Mouse (Mus musculus) layer of hippocampus, adult 2 months (tissue): ENCODE measurements around the gene Fcgr3. TPM values are rescaled to one million over a fixed set of nuclear protein-coding genes. Genes with fewer than 3 reads are reported as not detected.
"Not testable (repeated sequence)": the region's sequence is repeated elsewhere in the genome, so short reads cannot be mapped to it uniquely, and the experiment has no call there.

Experiments used
- DNase-seq, 2 experiments: peaks; one replicate each; pipeline ENCODE4 v3.0.0; 2022; ENCODE audit warnings: low spot score in 2 of 2
- H3K27ac ChIP-seq: fragments of 200-600 bp; 2 replicates; pipeline ENCODE4 v1.8.1; 2022
- H3K4me3 ChIP-seq: fragments of 200-600 bp; 2 replicates; pipeline ENCODE4 v1.8.1; 2022; ENCODE audit warnings: mild to moderate bottlenecking
- CTCF ChIP-seq: fragments of 200-600 bp; conservative IDR thresholded peaks from 2 replicates; pipeline ENCODE4 v1.8.1; 2022; ENCODE audit warnings: antibody characterized with exemption, mild to moderate bottlenecking, moderate library complexity
- total RNA-seq, 2 experiments: library from RNA; stranded (reverse); gene quantifications; 2 replicates each; pipeline ENCODE4 v1.2.3; 2021

The Fcgr3 gene
- total RNA-seq, 2 experiments from 2014 or later, result 12.0 to 12.3 TPM

DNA sequence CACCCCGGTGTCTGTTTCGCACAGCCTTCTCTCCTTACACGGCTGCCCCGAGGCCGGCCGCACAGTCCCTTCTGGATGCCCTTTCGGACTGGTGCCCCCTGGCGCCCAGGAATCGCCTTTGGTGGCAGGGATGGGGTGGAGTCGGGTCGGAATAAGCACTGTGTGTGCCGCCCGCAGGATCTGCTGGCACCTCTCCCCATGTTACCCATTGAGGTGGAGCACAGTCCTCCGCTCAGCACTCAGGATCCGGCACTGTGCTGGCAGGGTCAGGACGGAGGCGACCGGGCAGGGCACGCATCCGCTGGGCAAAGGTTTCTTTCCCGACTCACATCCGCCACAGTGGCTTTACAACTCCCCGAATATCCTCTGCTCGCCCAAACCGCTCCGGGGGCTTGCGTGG lies 13.2 kb upstream of the Fcgr3 start:
- DNase-seq, H3K27ac ChIP-seq: not testable (repeated sequence)
- 0 out of 2 replicates have a peak, but pooled peaks have one; percentile 12 for TF ChIP-seq CTCF
- peak overlapping the region; percentile 48 for H3K4me3 ChIP-seq

DNA sequence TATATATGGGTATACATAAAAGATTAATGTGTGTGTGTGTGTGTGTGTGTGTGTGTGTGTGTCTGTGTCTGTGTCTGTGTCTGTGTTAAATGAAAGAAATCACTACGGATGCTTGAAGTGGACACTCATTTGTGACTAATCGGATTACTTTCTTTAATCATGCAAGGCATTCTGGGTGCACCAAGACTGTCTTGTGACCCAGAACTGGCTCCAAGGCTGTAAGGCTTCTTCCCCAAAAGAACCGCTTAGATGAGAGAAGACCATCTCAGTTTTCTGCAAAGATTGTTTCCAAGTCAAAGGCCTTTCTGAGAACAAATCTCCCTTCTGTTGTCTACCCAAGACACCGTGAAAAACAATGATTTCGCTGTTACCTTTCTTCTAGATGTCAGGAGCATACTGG lies 12.5 kb upstream of the Fcgr3 start:
- DNase-seq, H3K27ac ChIP-seq, H3K4me3 ChIP-seq: not testable (repeated sequence)

DNA sequence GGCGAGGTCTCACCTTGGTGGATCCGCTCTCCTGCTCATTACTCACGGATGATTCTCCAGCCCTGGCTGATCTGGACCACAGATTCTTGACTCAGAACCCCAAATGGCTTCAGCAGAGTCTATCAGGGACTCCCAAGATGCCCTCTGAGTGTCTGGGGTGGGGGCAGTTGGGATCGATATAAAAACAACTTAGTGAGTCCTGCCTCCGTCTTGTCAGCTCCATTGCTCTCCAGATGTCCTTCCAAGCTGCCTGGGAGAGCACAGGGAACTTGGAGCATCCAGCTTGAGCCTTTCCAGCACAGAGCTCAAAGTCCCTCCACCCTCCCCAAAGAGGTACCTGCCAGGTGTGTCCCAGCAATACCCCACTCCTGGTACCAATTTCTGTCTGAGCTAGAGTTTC lies 11.4 kb upstream of the Fcgr3 start:
- not testable (repeated sequence) for DNase-seq, H3K27ac ChIP-seq, H3K4me3 ChIP-seq

GRCm38 (mm10) chr1:171074283-171074682 lies 9.5 kb upstream of the Fcgr3 start:
- H3K27ac ChIP-seq, H3K4me3 ChIP-seq, DNase-seq: not testable (repeated sequence)

DNA sequence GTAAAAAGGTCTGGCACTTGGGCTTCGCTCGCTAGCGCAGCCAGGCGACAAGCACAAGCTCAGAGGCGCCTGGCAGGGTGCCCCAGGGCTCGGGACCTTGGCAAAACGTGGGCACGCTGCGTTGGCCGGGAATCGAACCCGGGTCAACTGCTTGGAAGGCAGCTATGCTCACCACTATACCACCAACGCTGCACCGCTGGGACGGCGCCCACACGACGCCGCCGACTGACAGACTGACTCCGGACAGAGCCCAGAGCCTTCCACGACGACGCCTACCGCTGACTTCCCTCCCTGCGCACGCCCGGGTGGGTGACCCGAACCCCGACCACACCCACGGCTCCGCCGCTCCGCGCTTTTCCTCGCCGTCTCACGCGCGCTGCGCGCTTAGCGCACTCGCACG lies 7.5 kb upstream of the Fcgr3 start:
- not testable (repeated sequence) for DNase-seq, H3K4me3 ChIP-seq, H3K27ac ChIP-seq

DNA sequence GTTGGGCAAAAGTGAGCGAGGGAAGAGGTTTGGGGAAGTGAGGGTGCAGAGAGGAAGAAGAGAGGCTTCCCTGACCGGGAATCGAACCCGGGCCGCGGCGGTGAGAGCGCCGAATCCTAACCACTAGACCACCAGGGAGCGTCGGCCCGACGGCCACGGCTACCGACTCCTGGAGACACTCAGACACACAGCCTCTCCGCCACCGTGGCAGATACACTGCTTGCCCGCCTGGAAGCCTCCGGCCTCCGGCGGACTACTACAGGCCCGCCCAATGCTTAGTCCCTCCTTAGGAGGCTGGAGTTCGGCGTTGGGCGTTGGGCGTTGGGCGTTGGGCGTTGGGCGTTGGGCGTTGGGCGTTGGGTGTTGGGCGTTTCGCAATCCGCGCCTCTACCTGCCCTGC lies 7.0 kb upstream of the Fcgr3 start:
- not testable (repeated sequence) for DNase-seq, H3K27ac ChIP-seq, H3K4me3 ChIP-seq

- not testable (repeated sequence) for DNase-seq, H3K4me3 ChIP-seq, H3K27ac ChIP-seq
Observed at GRCm38 (mm10) chr1:171070879-171071278, 6.1 kb upstream of the Fcgr3 start.

GRCm38 (mm10) chr1:171069508-171069907 lies 4.8 kb upstream of the Fcgr3 start:
- not testable (repeated sequence) for H3K27ac ChIP-seq, DNase-seq, H3K4me3 ChIP-seq

DNA sequence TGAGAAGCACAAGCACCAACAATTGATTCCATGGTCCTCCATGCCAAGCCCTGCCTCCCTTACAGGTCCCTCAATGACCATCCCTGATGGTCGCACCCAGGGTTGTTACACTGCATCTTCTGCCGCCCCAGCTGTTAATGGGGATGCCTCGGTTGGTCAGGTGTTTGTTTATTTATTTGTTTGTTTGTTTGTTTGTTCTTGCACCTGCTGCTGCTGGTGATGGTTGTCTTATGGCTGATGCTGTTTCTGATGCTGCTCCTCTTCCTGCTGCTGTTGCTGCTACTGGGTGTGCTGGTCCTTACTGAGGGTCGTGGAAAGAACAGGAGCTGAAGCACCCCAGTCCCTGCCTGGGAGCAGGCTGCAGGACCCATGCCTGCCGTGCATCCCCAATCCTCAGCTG lies 3.2 kb upstream of the Fcgr3 start:
- H3K4me3 ChIP-seq, DNase-seq, H3K27ac ChIP-seq: not testable (repeated sequence)

DNA sequence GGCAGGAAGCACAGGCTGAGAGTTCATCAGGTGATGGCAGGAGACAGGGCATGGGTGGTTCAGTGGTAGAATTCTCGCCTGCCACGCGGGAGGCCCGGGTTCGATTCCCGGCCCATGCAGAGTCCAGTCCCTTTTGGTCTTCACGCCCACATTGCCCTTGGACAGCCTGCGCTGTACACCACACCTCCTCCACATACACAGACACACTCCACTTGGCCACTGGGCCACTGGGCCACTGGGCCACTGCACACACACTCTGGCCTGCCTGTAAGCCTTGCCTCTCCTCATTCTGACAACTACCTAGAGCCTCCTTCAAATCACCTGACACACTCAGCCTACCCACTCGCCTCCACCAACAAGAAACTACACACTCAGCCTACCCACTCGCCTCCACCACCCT lies 1.8 kb upstream of the Fcgr3 start:
- not testable (repeated sequence) for H3K4me3 ChIP-seq, H3K27ac ChIP-seq

GRCm38 (mm10) chr1:171065768-171066167 lies 1.0 kb upstream of the Fcgr3 start:
- peak in 1 of 2 experiments; percentile 44 for DNase-seq
- not testable (repeated sequence) for H3K4me3 ChIP-seq, H3K27ac ChIP-seq

More for the DNA sequence above, 1.8 kb upstream of the Fcgr3 start:
- not testable (repeated sequence) for DNase-seq

GRCm38 (mm10) chr1:171065243-171065587 lies 480 bp upstream of the Fcgr3 start:
- DNase-seq, result peak in 1 of 2 experiments; percentile 44
- not testable (repeated sequence) for H3K4me3 ChIP-seq, H3K27ac ChIP-seq

- not testable (repeated sequence) for H3K27ac ChIP-seq
- peak in 1 of 2 experiments; percentile 52 for DNase-seq
- H3K4me3 ChIP-seq, result peak overlapping the region; percentile 46
Observed at GRCm38 (mm10) chr1:171063569-171064490, 905 bp downstream of the Fcgr3 start.

DNA sequence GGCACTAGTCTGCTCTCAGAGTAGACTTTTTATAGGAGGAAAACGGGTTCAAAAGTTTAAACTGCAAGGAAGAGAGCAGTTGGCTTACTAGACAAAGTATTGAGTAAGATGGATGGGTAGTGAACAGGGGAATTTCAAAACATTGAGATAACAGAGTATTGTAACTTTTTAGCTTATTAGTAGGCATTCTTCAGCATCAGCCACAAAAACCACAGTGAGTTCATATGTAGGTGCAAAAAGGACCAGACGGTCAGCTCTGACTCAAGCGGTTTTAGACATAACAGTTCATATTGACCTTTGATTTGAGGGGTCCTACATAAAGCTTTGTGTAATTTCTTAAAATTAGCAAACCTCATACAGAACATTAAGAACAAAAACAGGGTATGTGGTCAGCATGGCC lies 3.2 kb downstream of the Fcgr3 start:
- no peak for DNase-seq
- TF ChIP-seq CTCF, result no peak
- H3K27ac ChIP-seq, result no peak overlapping the region
- H3K4me3 ChIP-seq, result no peak overlapping the region

DNA sequence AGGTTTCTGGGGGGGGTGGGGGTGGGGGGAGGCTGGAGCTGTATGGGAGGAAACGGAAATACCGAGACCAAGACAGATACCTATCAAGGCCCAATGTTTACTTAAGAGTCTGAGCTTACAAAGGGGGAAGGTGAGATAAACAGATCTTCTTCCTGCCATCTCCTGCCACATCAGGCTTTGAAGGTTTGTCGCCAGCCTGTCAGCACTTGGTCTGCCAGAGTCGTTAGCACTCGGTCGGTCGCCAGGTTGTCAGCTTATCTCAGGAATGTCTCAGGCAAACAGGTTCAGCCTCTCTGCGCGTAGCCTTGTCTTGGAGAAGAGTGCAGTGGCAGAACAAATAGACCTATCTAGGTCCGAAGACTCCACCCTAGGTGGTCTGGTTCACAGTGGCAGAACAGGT lies 4.3 kb downstream of the Fcgr3 start:
- no peak for TF ChIP-seq CTCF
- Histone ChIP-seq H3K4me3 (no peak overlapping the region), H3K27ac (no peak overlapping the region)
- DNase-seq, result no peak
